Mouse (Mus musculus): ENCODE measurements around the gene Plekha4. TPM values are rescaled to one million over a fixed set of nuclear protein-coding genes. Genes with fewer than 3 reads are reported as not detected.
A peak's percentile ranks its signal among the peaks of the same experiment; 100 is the strongest.
"Not testable (repeated sequence)": the region's sequence is repeated elsewhere in the genome, so short reads cannot be mapped to it uniquely, and the experiment has no call there.

The Plekha4 gene
- total RNA-seq, 2 experiments from 2014 or later, result 1.3 to 2.7 TPM

GRCm38 (mm10) chr7:45498427-45498826 lies 27.7 kb upstream of the Plekha4 start:
- DNase-seq (ENCODE audit: extremely low spot score in 1 of 2, low spot score in 2 of 2), result no peak
- intact Hi-C loops (cut with DNase I), result no loop called here

GRCm38 (mm10) chr7:45507583-45507982 lies 18.5 kb upstream of the Plekha4 start:
- intact Hi-C loops (cut with DNase I), result no loop called here
- DNase-seq (ENCODE audit: extremely low spot score in 1 of 2, low spot score in 2 of 2), result no peak

- DNase-seq (ENCODE audit: extremely low spot score in 1 of 2, low spot score in 2 of 2), result no peak
- intact Hi-C loops (cut with DNase I), result no loop called here
These were observed 17.6 kb upstream of the Plekha4 start for GRCm38 (mm10) chr7:45508561-45508960.

GRCm38 (mm10) chr7:45509181-45509882 lies 16.8 kb upstream of the Plekha4 start:
- intact Hi-C loops (cut with DNase I), result no loop called here
- DNase-seq (ENCODE audit: extremely low spot score in 1 of 2, low spot score in 2 of 2), result no peak

GRCm38 (mm10) chr7:45509912-45510787 lies 16.0 kb upstream of the Plekha4 start, which contains the start of gene Nucb1:
Gene Nucb1, minus strand, starts transcription at chr7:45510406.
- peak; percentile 85 to 95 for DNase-seq (ENCODE audit: extremely low spot score in 1 of 2, low spot score in 2 of 2)
- intact Hi-C loops (cut with DNase I), result no loop called here

- intact Hi-C loops (cut with DNase I), result no loop called here
- no peak for DNase-seq (ENCODE audit: extremely low spot score in 1 of 2, low spot score in 2 of 2)
These were observed 11.7 kb upstream of the Plekha4 start for GRCm38 (mm10) chr7:45514411-45514810.

GRCm38 (mm10) chr7:45515436-45515835 lies 10.7 kb upstream of the Plekha4 start:
- no peak for DNase-seq (ENCODE audit: extremely low spot score in 1 of 2, low spot score in 2 of 2)
- intact Hi-C loops (cut with DNase I), result no loop called here

GRCm38 (mm10) chr7:45516846-45517245 lies 9.3 kb upstream of the Plekha4 start:
- intact Hi-C loops (cut with DNase I); DNase-seq (ENCODE audit: extremely low spot score in 1 of 2, low spot score in 2 of 2): not testable (repeated sequence)

GRCm38 (mm10) chr7:45518618-45519017 lies 7.5 kb upstream of the Plekha4 start:
- intact Hi-C loops (cut with DNase I), result no loop called here
- no peak for DNase-seq (ENCODE audit: extremely low spot score in 1 of 2, low spot score in 2 of 2)

- DNase-seq (ENCODE audit: extremely low spot score in 1 of 2, low spot score in 2 of 2), result no peak
- intact Hi-C loops (cut with DNase I), result loop anchor here (5.0 kb wide), 1 partner anchor 42 kb away; no protein-coding TSS in a partner anchor
These were observed 6.6 kb upstream of the Plekha4 start for GRCm38 (mm10) chr7:45519345-45520120.

- intact Hi-C loops (cut with DNase I), result loop anchor here (5.0 kb wide), 1 partner anchor 43 kb away; no protein-coding TSS in a partner anchor
- no peak for DNase-seq (ENCODE audit: extremely low spot score in 1 of 2, low spot score in 2 of 2)
These were observed 5.5 kb upstream of the Plekha4 start for GRCm38 (mm10) chr7:45520605-45521004.

- intact Hi-C loops (cut with DNase I), result loop anchor here (5.0 kb wide), 1 partner anchor 44 kb away; no protein-coding TSS in a partner anchor
These were observed 4.4 kb upstream of the Plekha4 start for GRCm38 (mm10) chr7:45521728-45522184.

GRCm38 (mm10) chr7:45522194-45522752 lies 3.9 kb upstream of the Plekha4 start:
- intact Hi-C loops (cut with DNase I), result loop anchor here (5.0 kb wide), 1 partner anchor 45 kb away; no protein-coding TSS in a partner anchor
- DNase-seq (ENCODE audit: extremely low spot score in 1 of 2, low spot score in 2 of 2), result no peak

More at GRCm38 (mm10) chr7:45521728-45522184, 4.4 kb upstream of the Plekha4 start:
- peak; percentile 90 to 94 for DNase-seq (ENCODE audit: extremely low spot score in 1 of 2, low spot score in 2 of 2)

GRCm38 (mm10) chr7:45522957-45523676 lies 3.0 kb upstream of the Plekha4 start:
- no peak for DNase-seq (ENCODE audit: extremely low spot score in 1 of 2, low spot score in 2 of 2)
- intact Hi-C loops (cut with DNase I), result loop anchor here (5.0 kb wide), 1 partner anchor 46 kb away; no protein-coding TSS in a partner anchor

GRCm38 (mm10) chr7:45523678-45524170 lies 2.4 kb upstream of the Plekha4 start:
- intact Hi-C loops (cut with DNase I), result loop anchor here (5.0 kb wide), 1 partner anchor 46 kb away; no protein-coding TSS in a partner anchor
- no peak for DNase-seq (ENCODE audit: extremely low spot score in 1 of 2, low spot score in 2 of 2)

- intact Hi-C loops (cut with DNase I), result loop anchor here (5.0 kb wide), 1 partner anchor 48 kb away; no protein-coding TSS in a partner anchor
- DNase-seq (ENCODE audit: extremely low spot score in 1 of 2, low spot score in 2 of 2), result no peak
These were observed 1.1 kb upstream of the Plekha4 start for GRCm38 (mm10) chr7:45524841-45525621.
